Mouse (Mus musculus) embryonic fibroblast, embryonic 13.5 days (primary cell): ENCODE results near the gene Suz12.

Experiments
- CTCF ChIP-seq: IDR thresholded peaks from 2 replicates; pipeline ENCODE4 v1.5.1; 2011; ENCODE audit warnings: mild to moderate bottlenecking, control low read depth, low read length, moderate library complexity, borderline replicate concordance; ENCODE audit not compliant: insufficient read depth
- POLR2A ChIP-seq: IDR thresholded peaks from 2 replicates; pipeline ENCODE4 v1.6.1; 2011; ENCODE audit warnings: low read depth, mild to moderate bottlenecking, control low read depth, low read length, moderate library complexity

DNA sequence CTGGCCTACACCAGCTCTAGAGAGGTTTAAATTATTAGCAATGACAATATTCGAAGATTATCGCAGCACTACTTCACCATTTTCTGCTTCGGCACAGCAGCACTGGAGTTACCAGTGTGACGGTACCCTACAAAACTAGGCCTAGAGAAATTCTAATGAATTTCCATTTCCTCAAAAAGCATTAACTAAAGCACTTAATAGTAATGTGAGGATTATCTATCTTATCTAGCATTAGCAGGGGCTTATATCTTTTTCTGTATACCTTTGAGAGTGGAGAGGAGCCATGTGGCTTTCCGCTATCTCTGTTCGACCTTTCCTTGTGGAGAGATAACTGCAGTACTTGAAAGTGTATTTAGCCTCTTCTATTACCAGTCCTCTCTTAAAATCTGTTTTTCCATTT, 86.8 kb downstream of the Suz12 start:
- no peak for TF ChIP-seq CTCF
- no peak for TF ChIP-seq POLR2A
